Mouse (Mus musculus) heart, embryonic 15.5 days (tissue): ENCODE measurements around the gene Nlgn3. TPM values are rescaled to one million over a fixed set of nuclear protein-coding genes. Genes with fewer than 3 reads are reported as not detected.
A peak's percentile ranks its signal among the peaks of the same experiment; 100 is the strongest.

Experiments used
- ATAC-seq: fragments of 200-750 bp; cut with Nextera tagmentation; replicated peaks from 2 replicates; pipeline ENCODE4 v1.8.0; 2017; ENCODE audit warnings: low read depth, moderate TSS enrichment; ENCODE audit not compliant: insufficient number of reproducible peaks, insufficient read depth, low FRiP score
- H3K27ac ChIP-seq: fragments of 300-500 bp; sonication (generic); 2 replicates; pipeline ENCODE4 v1.5.1; 2015; ENCODE audit warnings: mild to moderate bottlenecking, inconsistent platforms
- H3K27me3 ChIP-seq: fragments of 300-500 bp; sonication (generic); 2 replicates; pipeline ENCODE4 v1.6.1; 2015; ENCODE audit warnings: inconsistent platforms
- H3K36me3 ChIP-seq: fragments of 300-500 bp; sonication (generic); 2 replicates; pipeline ENCODE4 v1.6.1; 2015; ENCODE audit warnings: mild to moderate bottlenecking, inconsistent platforms
- H3K4me1 ChIP-seq: fragments of 300-500 bp; sonication (generic); replicated peaks from 2 replicates; pipeline ENCODE4 v1.6.1; 2015; ENCODE audit warnings: inconsistent platforms
- H3K4me2 ChIP-seq: fragments of 300-500 bp; sonication (generic); 2 replicates; pipeline ENCODE4 v1.6.1; 2015; ENCODE audit warnings: inconsistent platforms, mild to moderate bottlenecking, moderate library complexity
- H3K4me3 ChIP-seq: fragments of 300-500 bp; sonication (generic); 2 replicates; pipeline ENCODE4 v1.5.1; 2015; ENCODE audit warnings: mild to moderate bottlenecking, inconsistent platforms
- H3K9ac ChIP-seq: fragments of 300-500 bp; sonication (generic); 2 replicates; pipeline ENCODE4 v1.6.1; 2015; ENCODE audit warnings: mild to moderate bottlenecking, inconsistent platforms
- H3K9me3 ChIP-seq: fragments of 300-500 bp; sonication (generic); replicated peaks from 2 replicates; pipeline ENCODE4 v1.6.1; 2016; ENCODE audit warnings: inconsistent platforms
- whole genome bisulfite sequencing: fragments of 180-500 bp; shearing (Covaris S2); methylation state at CpG from one replicate; pipeline ENCODE4 v1.1.7; 2015; ENCODE audit warnings: mixed read lengths; 5-methylcytosine and 5-hydroxymethylcytosine counted together
- polyA plus RNA-seq: library from polyadenylated mRNA; unstranded; fragments of >200 nt; fragmentation: Nextera tagmentation; extraction: Ambion mirVana; gene quantifications from 2 replicates; pipeline ENCODE4 v1.2.1, GENCODE M21; 2015

The Nlgn3 gene
- polyA plus RNA-seq, 1 experiment from 2014 or later: 1.7 TPM

DNA sequence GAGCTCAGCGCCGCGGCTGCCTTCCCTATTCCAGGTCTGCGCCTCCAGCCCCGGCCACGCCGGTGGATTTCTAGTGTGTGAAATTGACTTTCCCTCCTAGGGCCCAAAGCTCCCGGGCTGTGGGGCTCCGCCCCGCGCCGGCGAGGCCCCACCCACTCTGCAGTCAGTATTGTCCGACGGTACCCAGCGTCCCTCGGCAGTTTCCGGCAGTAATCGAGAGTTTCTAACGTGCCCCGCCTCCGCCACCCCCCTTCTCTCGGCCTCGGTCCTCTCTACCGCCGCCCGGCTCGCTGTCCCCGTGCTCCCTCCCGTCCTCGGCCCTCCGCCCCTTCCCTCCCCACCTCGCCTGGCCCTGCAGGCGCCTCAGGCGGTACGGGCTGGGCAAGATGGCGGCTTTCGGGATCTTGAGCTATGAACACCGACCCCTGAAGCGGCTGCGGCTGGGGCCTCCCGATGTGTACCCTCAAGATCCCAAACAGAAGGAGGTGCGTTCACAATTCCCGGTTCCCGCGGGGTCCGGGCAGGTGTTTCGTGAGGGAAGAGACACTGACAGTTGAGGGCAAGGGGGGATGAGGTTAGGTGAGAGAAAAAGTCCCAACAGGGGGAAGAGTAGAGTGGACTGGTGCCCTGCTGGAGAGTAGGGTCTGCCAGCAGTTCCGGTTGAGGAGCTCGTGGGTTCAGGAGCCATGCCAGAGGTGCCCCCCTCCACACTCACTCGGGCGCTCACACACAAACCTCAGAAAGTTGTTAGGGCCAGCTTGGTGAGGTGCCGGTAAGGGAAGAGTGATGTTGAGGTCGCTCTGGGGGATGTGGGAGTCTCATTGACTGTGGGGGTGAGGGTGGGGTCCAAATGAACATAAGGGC is 24.9 kb upstream of the Nlgn3 start, which contains the start of gene Med12:
Gene Med12, plus strand, starts transcription at position 156 of the 864 bp plus-strand sequence.
- 0 out of 2 replicates have a peak, but pooled peaks cover 4% of the 10 kb centered on the region for H3K4me1 ChIP-seq
- H3K27me3 ChIP-seq: no peaks in the 10 kb centered on the region
- peak; percentile 98 for ATAC-seq
- peak within 1 kb of the TSS; percentile 59 for H3K4me2 ChIP-seq
- no peaks in the 10 kb centered on the region for H3K9me3 ChIP-seq
- H3K4me3 ChIP-seq: peak within 1 kb of the TSS; percentile 66
- peak within 1 kb of the TSS; percentile 81 for H3K27ac ChIP-seq
- peaks cover 17% of the 10 kb centered on the region for H3K36me3 ChIP-seq
- WGBS: 14% methylated on average over 54 of the region's 54 CpGs
- H3K9ac ChIP-seq: peak within 1 kb of the TSS; percentile 64

- ATAC-seq: no peak
These were observed 16.2 kb upstream of the Nlgn3 start for GRCm38 (mm10) chrX:101282813-101283212.

GRCm38 (mm10) chrX:101285534-101285933 is 13.4 kb upstream of the Nlgn3 start:
- Histone ChIP-seq H3K4me3 (no peak overlapping the region), H3K36me3 (peaks cover 47% of the 10 kb centered on the region), H3K9me3 (no peaks in the 10 kb centered on the region), H3K27ac (no peak overlapping the region), H3K4me1 (no peaks in the 10 kb centered on the region), H3K4me2 (no peak overlapping the region), H3K27me3 (no peaks in the 10 kb centered on the region), H3K9ac (no peak overlapping the region)
- no peak for ATAC-seq
- 28% methylated on average over 6 of the region's 6 CpGs for WGBS

More at GRCm38 (mm10) chrX:101282813-101283212, 16.2 kb upstream of the Nlgn3 start:
- Histone ChIP-seq H3K36me3 (peaks cover 53% of the 10 kb centered on the region), H3K4me3 (no peak overlapping the region), H3K27ac (no peak overlapping the region), H3K9me3 (no peaks in the 10 kb centered on the region), H3K9ac (no peak overlapping the region), H3K4me2 (no peak overlapping the region), H3K27me3 (no peaks in the 10 kb centered on the region), H3K4me1 (no peaks in the 10 kb centered on the region)
- 74% methylated on average over 6 of the region's 6 CpGs for WGBS

DNA sequence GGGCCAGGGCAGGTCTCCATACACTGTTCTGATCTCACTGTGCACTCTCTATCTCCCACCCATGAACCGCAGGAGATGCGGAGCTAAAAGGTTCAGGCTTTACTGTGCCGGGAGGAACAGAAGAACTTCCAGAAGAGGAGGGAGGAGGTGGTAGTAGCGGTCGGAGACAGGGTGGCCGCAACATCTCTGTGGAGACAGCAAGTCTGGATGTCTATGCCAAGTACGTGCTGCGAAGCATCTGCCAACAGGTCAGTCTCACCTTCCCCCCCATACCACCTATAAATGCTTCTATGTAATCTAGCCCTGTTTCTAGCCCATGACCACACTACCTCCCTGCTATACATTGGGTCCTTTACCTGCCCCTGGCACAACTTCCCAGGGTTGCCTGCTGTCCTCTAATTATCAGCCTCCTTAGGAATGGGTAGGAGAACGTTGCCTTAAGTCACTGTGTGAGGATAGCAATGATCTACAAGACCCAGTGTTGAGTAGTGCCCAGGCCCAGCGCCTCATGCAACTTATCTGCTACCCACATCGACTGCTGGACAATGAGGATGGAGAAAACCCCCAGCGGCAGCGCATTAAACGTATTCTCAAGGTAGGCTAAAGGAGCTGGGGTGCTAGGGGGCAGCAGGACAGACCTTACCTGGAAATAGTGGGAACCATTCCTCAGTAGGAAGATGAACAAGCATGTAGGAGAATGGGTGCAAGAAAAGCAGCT is 12.9 kb upstream of the Nlgn3 start:
- Histone ChIP-seq H3K36me3 (peaks cover 48% of the 10 kb centered on the region), H3K27ac (no peak overlapping the region), H3K9me3 (no peaks in the 10 kb centered on the region), H3K4me2 (no peak overlapping the region), H3K4me3 (no peak overlapping the region), H3K27me3 (no peaks in the 10 kb centered on the region), H3K9ac (no peak overlapping the region), H3K4me1 (no peaks in the 10 kb centered on the region)
- WGBS: 84% methylated on average over 14 of the region's 14 CpGs
- no peak for ATAC-seq

DNA sequence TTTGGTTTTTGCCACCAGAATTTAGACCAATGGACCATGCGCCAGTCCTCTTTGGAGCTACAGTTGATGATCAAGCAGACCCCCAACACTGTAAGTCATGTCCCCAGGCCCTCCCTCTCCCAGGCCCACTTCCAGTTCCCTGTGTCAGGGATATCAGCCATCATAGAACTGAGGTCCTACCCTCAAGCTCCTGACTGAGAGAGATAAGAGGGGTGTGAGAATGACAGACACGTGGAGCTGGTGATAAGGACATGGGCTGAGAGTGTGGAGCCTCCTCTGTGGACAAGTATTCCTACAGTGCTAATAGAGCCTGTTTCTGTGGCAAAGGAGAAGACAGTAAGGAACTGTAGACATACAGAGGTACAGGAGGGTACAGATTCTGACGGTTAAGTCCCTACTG is 11.4 kb upstream of the Nlgn3 start:
- H3K36me3 ChIP-seq: peaks cover 39% of the 10 kb centered on the region

GRCm38 (mm10) chrX:101288432-101288831 is 10.5 kb upstream of the Nlgn3 start:
- H3K4me3 ChIP-seq: no peak overlapping the region
- ATAC-seq: no peak
- 86% methylated on average over 6 of the region's 6 CpGs for WGBS
- H3K4me2 ChIP-seq: no peak overlapping the region
- H3K4me1 ChIP-seq: no peaks in the 10 kb centered on the region
- H3K27me3 ChIP-seq: no peaks in the 10 kb centered on the region
- no peaks in the 10 kb centered on the region for H3K9me3 ChIP-seq
- H3K9ac ChIP-seq: no peak overlapping the region
- H3K36me3 ChIP-seq: peaks cover 32% of the 10 kb centered on the region
- H3K27ac ChIP-seq: no peak overlapping the region

More for the DNA sequence above, 11.4 kb upstream of the Nlgn3 start:
- Histone ChIP-seq H3K4me3 (no peak overlapping the region), H3K27ac (no peak overlapping the region), H3K4me1 (no peaks in the 10 kb centered on the region), H3K4me2 (no peak overlapping the region), H3K27me3 (no peaks in the 10 kb centered on the region), H3K9ac (no peak overlapping the region), H3K9me3 (no peaks in the 10 kb centered on the region)
- 70% methylated on average over 3 of the region's 3 CpGs for WGBS
- ATAC-seq: no peak

GRCm38 (mm10) chrX:101289037-101289436 is 9.9 kb upstream of the Nlgn3 start:
- 90% methylated on average over 7 of the region's 7 CpGs for WGBS
- Histone ChIP-seq H3K4me2 (no peak overlapping the region), H3K36me3 (peaks cover 34% of the 10 kb centered on the region), H3K27me3 (no peaks in the 10 kb centered on the region), H3K4me1 (no peaks in the 10 kb centered on the region), H3K27ac (no peak overlapping the region), H3K9me3 (no peaks in the 10 kb centered on the region), H3K4me3 (no peak overlapping the region), H3K9ac (no peak overlapping the region)
- ATAC-seq: no peak

DNA sequence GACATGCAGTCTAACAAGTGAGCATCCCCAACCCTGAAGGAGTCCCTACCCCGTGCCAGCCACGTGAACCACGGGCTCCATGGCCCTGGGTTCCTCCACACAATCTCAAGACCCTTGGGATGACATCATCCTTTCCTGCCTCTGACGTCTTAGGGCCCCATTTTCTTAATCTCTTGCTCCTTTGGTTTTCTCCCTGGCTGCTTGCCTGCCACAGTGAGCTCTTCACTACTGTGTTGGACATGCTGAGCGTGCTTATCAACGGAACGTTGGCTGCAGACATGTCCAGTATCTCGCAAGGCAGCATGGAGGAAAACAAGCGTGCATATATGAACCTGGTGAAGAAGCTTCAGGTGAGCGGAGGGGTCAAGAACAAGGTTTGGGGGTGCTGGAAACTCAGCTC is 8.9 kb upstream of the Nlgn3 start:
- H3K36me3 ChIP-seq: peaks cover 40% of the 10 kb centered on the region
- H3K27me3 ChIP-seq: no peaks in the 10 kb centered on the region
- no peak for ATAC-seq
- H3K27ac ChIP-seq: no peak overlapping the region
- H3K4me2 ChIP-seq: no peak overlapping the region
- no peak overlapping the region for H3K4me3 ChIP-seq
- no peaks in the 10 kb centered on the region for H3K4me1 ChIP-seq
- no peak overlapping the region for H3K9ac ChIP-seq
- WGBS: 77% methylated on average over 10 of the region's 10 CpGs
- H3K9me3 ChIP-seq: no peaks in the 10 kb centered on the region

- peak overlapping the region; percentile 62 for H3K4me2 ChIP-seq
- peak overlapping the region; percentile 41 for H3K4me3 ChIP-seq
- WGBS: 28% methylated on average over 13 of the region's 13 CpGs
- H3K9me3 ChIP-seq: no peaks in the 10 kb centered on the region
- H3K27ac ChIP-seq: no peak overlapping the region
- peaks cover 10% of the 10 kb centered on the region; the same call in 1 of the 2 replicates for H3K36me3 ChIP-seq
- no peaks in the 10 kb centered on the region for H3K27me3 ChIP-seq
- H3K4me1 ChIP-seq: peaks cover 2% of the 10 kb centered on the region; the same call in 1 of the 2 replicates
- H3K9ac ChIP-seq: no peak overlapping the region
- no peak for ATAC-seq
These were observed 782 bp downstream of the Nlgn3 start for GRCm38 (mm10) chrX:101299473-101300426.

DNA sequence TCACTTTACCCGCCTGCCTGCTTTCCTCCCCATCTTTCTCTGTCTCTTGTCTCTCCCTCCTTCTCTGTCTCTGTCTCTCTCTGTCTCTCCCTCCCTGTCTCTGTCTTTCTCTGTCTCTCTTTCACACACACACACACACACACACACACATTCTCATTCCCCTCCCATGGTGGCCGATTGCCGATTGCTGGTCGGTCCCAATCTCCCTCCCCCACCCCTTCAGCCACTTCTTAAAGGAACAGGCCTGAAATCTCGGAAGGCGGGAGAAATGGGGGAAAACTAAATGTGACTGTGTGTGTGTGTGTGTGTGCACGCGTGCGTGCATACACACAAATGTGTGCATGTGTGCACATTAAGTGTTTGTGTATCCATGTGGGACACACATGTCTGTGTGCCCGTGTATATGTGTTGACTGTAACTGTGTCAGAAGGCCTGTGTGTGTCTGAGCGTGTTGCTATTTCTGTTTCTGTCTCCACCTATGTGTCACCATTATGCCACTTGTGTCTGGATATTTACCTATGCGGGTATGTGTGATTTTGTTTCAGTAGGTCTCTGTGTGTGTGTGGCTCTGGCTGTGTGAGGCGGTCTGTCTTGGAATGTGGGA is 1.6 kb downstream of the Nlgn3 start:
- no peak for ATAC-seq
- H3K4me1 ChIP-seq: peaks cover 2% of the 10 kb centered on the region; the same call in 1 of the 2 replicates
- H3K4me3 ChIP-seq: peak overlapping the region; percentile 41
- no peak overlapping the region for H3K9ac ChIP-seq
- H3K27me3 ChIP-seq: no peaks in the 10 kb centered on the region
- H3K4me2 ChIP-seq: peak overlapping the region; percentile 62
- no peak overlapping the region for H3K27ac ChIP-seq
- peaks cover 5% of the 10 kb centered on the region; the same call in 1 of the 2 replicates for H3K36me3 ChIP-seq
- 33% methylated on average over 13 of the region's 13 CpGs for WGBS
- no peaks in the 10 kb centered on the region for H3K9me3 ChIP-seq
